Mouse (Mus musculus): ENCODE measurements around the gene Myo10. TPM values are rescaled to one million over a fixed set of nuclear protein-coding genes. Genes with fewer than 3 reads are reported as not detected.
A peak's percentile ranks its signal among the peaks of the same experiment; 100 is the strongest.

The Myo10 gene
- polyA plus RNA-seq, 1 experiment from 2014 or later = 25.8 TPM

GRCm38 (mm10) chr15:25761049-25761448 is 138.7 kb downstream of the Myo10 start:
- DNase-seq (ENCODE audit: low spot score) (no peak), ATAC-seq (replicated peaks; ENCODE audit: low FRiP score, low read depth) (no peak)
- no peaks in the 10 kb centered on the region for H3K9me3 ChIP-seq (replicated peaks; ENCODE audit: low read length)
- H3K4me3 ChIP-seq (replicated peaks; ENCODE audit: low read depth, low read length) = no peak overlapping the region
- no peak overlapping the region for H3K27ac ChIP-seq
- H3K27me3 ChIP-seq (ENCODE audit: insufficient read depth, low read length) = no peaks in the 10 kb centered on the region
- peaks cover 16% of the 10 kb centered on the region; the same call in 1 of the 2 replicates for H3K4me1 ChIP-seq (replicated peaks; ENCODE audit: insufficient read depth, low read length)
- no peak overlapping the region for H3K4me2 ChIP-seq (ENCODE audit: low read length)
- no peak overlapping the region for H3K9ac ChIP-seq (ENCODE audit: low read depth, low read length)
- no peak for TF ChIP-seq CTCF (IDR thresholded peaks at IDR 0.05; ENCODE audit: low read depth)
- 0 out of 2 replicates have a peak, but pooled peaks cover 8% of the 10 kb centered on the region for H3K36me3 ChIP-seq (ENCODE audit: insufficient read depth, low read length)
- 89% methylated on average over 2 of the region's 2 CpGs for WGBS

- peak; percentile 23 for DNase-seq (ENCODE audit: low spot score)
- TF ChIP-seq CTCF (IDR thresholded peaks at IDR 0.05; ENCODE audit: low read depth) = no peak
- Histone ChIP-seq H3K9me3 (replicated peaks; ENCODE audit: low read length) (no peaks in the 10 kb centered on the region), H3K4me3 (replicated peaks; ENCODE audit: low read depth, low read length) (no peak overlapping the region), H3K27ac (peak overlapping the region; percentile 25; the same call in 1 of the 2 replicates), H3K27me3 (ENCODE audit: insufficient read depth, low read length) (no peaks in the 10 kb centered on the region), H3K4me1 (replicated peaks; ENCODE audit: insufficient read depth, low read length) (peaks cover 17% of the 10 kb centered on the region; the same call in 1 of the 2 replicates), H3K9ac (ENCODE audit: low read depth, low read length) (no peak overlapping the region), H3K36me3 (ENCODE audit: insufficient read depth, low read length) (0 out of 2 replicates have a peak, but pooled peaks cover 10% of the 10 kb centered on the region), H3K4me2 (ENCODE audit: low read length) (no peak overlapping the region)
- ATAC-seq (replicated peaks; ENCODE audit: low FRiP score, low read depth) = no peak
- 28% methylated on average over 8 of the region's 8 CpGs for WGBS
These were observed 139.5 kb downstream of the Myo10 start for GRCm38 (mm10) chr15:25761800-25762211.

- Histone ChIP-seq H3K27me3 (ENCODE audit: insufficient read depth, low read length) (no peaks in the 10 kb centered on the region), H3K9ac (ENCODE audit: low read depth, low read length) (no peak overlapping the region), H3K4me1 (replicated peaks; ENCODE audit: insufficient read depth, low read length) (peaks cover 22% of the 10 kb centered on the region; the same call in 1 of the 2 replicates), H3K27ac (no peak overlapping the region), H3K4me3 (replicated peaks; ENCODE audit: low read depth, low read length) (no peak overlapping the region), H3K4me2 (ENCODE audit: low read length) (no peak overlapping the region), H3K36me3 (ENCODE audit: insufficient read depth, low read length) (0 out of 2 replicates have a peak, but pooled peaks cover 10% of the 10 kb centered on the region), H3K9me3 (replicated peaks; ENCODE audit: low read length) (no peaks in the 10 kb centered on the region)
- 48% methylated on average over 8 of the region's 8 CpGs for WGBS
- DNase-seq (ENCODE audit: low spot score) = peak; percentile 57
- no peak for TF ChIP-seq CTCF (IDR thresholded peaks at IDR 0.05; ENCODE audit: low read depth)
- ATAC-seq (replicated peaks; ENCODE audit: low FRiP score, low read depth) = 0 out of 2 replicates have a peak, but pooled peaks have one; percentile 12
These were observed 140.0 kb downstream of the Myo10 start for GRCm38 (mm10) chr15:25762306-25762705.

GRCm38 (mm10) chr15:25763106-25763505 is 140.8 kb downstream of the Myo10 start:
- 0 out of 2 replicates have a peak, but pooled peaks cover 10% of the 10 kb centered on the region for H3K36me3 ChIP-seq (ENCODE audit: insufficient read depth, low read length)
- no peak overlapping the region for H3K4me3 ChIP-seq (replicated peaks; ENCODE audit: low read depth, low read length)
- no peak overlapping the region for H3K27ac ChIP-seq
- H3K9me3 ChIP-seq (replicated peaks; ENCODE audit: low read length) = no peaks in the 10 kb centered on the region
- DNase-seq (ENCODE audit: low spot score) (no peak), ATAC-seq (replicated peaks; ENCODE audit: low FRiP score, low read depth) (no peak)
- WGBS = 87% methylated on average over 7 of the region's 7 CpGs
- TF ChIP-seq CTCF (IDR thresholded peaks at IDR 0.05; ENCODE audit: low read depth) = no peak
- H3K4me2 ChIP-seq (ENCODE audit: low read length) = no peak overlapping the region
- peaks cover 27% of the 10 kb centered on the region; the same call in 1 of the 2 replicates for H3K4me1 ChIP-seq (replicated peaks; ENCODE audit: insufficient read depth, low read length)
- H3K9ac ChIP-seq (ENCODE audit: low read depth, low read length) = no peak overlapping the region
- H3K27me3 ChIP-seq (ENCODE audit: insufficient read depth, low read length) = no peaks in the 10 kb centered on the region

- H3K9ac ChIP-seq (ENCODE audit: low read depth, low read length) = 0 out of 2 replicates have a peak overlapping the region, but pooled peaks have one; percentile 35
- H3K27me3 ChIP-seq (ENCODE audit: insufficient read depth, low read length) = no peaks in the 10 kb centered on the region
- 0 out of 2 replicates have a peak, but pooled peaks cover 9% of the 10 kb centered on the region for H3K36me3 ChIP-seq (ENCODE audit: insufficient read depth, low read length)
- H3K4me1 ChIP-seq (replicated peaks; ENCODE audit: insufficient read depth, low read length) = peaks cover 34% of the 10 kb centered on the region; the same call in 1 of the 2 replicates
- H3K4me3 ChIP-seq (replicated peaks; ENCODE audit: low read depth, low read length) = no peak overlapping the region
- DNase-seq (ENCODE audit: low spot score) (no peak), ATAC-seq (replicated peaks; ENCODE audit: low FRiP score, low read depth) (no peak)
- no peak overlapping the region for H3K4me2 ChIP-seq (ENCODE audit: low read length)
- 0 out of 2 replicates have a peak overlapping the region, but pooled peaks have one; percentile 42 for H3K27ac ChIP-seq
- H3K9me3 ChIP-seq (replicated peaks; ENCODE audit: low read length) = no peaks in the 10 kb centered on the region
- 76% methylated on average over 13 of the region's 13 CpGs for WGBS
- TF ChIP-seq CTCF (IDR thresholded peaks at IDR 0.05; ENCODE audit: low read depth) = no peak
These were observed 142.5 kb downstream of the Myo10 start for GRCm38 (mm10) chr15:25764653-25765352.

GRCm38 (mm10) chr15:25767777-25768176 is 145.5 kb downstream of the Myo10 start:
- H3K9me3 ChIP-seq (replicated peaks; ENCODE audit: low read length) = no peaks in the 10 kb centered on the region
- no peak overlapping the region for H3K4me3 ChIP-seq (replicated peaks; ENCODE audit: low read depth, low read length)
- H3K27me3 ChIP-seq (ENCODE audit: insufficient read depth, low read length) = no peaks in the 10 kb centered on the region
- H3K27ac ChIP-seq = peak overlapping the region; percentile 80
- 34% methylated on average over 6 of the region's 6 CpGs for WGBS
- 0 out of 2 replicates have a peak overlapping the region, but pooled peaks have one; percentile 35 for H3K9ac ChIP-seq (ENCODE audit: low read depth, low read length)
- peak; percentile 85 for DNase-seq (ENCODE audit: low spot score)
- H3K36me3 ChIP-seq (ENCODE audit: insufficient read depth, low read length) = 0 out of 2 replicates have a peak, but pooled peaks cover 12% of the 10 kb centered on the region
- TF ChIP-seq CTCF (IDR thresholded peaks at IDR 0.05; ENCODE audit: low read depth) = no peak
- no peak for ATAC-seq (replicated peaks; ENCODE audit: low FRiP score, low read depth)
- no peak overlapping the region for H3K4me2 ChIP-seq (ENCODE audit: low read length)
- H3K4me1 ChIP-seq (replicated peaks; ENCODE audit: insufficient read depth, low read length) = peaks cover 26% of the 10 kb centered on the region; the same call in 1 of the 2 replicates
